ENCODE assay signal across 12 mouse cellular contexts in genomic region chr6:144042936-144043335, GRCm38 (mm10).
DNase-seq lines count a peak whose midpoint lies in the region; ATAC-seq lines count a peak whose summit lies in the region.
"Had no signal": no experiment of that assay in that cellular context is flagged by ENCODE, and none has a peak within 500 bp of the region (broad histone marks: within the 10 kb centered on the region; RNA-seq: fewer than 3 reads in every experiment).

No protein-coding gene starts in this region.

- no peak overlapping the region for H3K4me3 ChIP-seq in forebrain, embryonic 10.5 days
- no peak overlapping the region for H3K4me3 ChIP-seq in forebrain, embryonic 13.5 days
- no peak overlapping the region for H3K4me3 ChIP-seq in lung, embryonic 16.5 days (ENCODE audit: low read length)
- no peak overlapping the region for H3K4me3 ChIP-seq in embryonic facial prominence, embryonic 14.5 days (ENCODE audit: low read depth, low read length)
- H3K4me3 ChIP-seq in midbrain, embryonic 14.5 days (replicated peaks; ENCODE audit: low read depth, low read length), result no peak overlapping the region
- H3K4me3 ChIP-seq: embryonic facial prominence, embryonic 15.5 days; neural tube, embryonic 12.5 days had no signal

- DNase-seq in forebrain, embryonic 10.5 days (ENCODE audit: extremely low spot score, low spot score), result no peak
- no peak for DNase-seq in lung, postnatal 14 days
- DNase-seq in embryonic facial prominence, embryonic 14.5 days (ENCODE audit: low spot score), result peak; percentile 60
- DNase-seq in midbrain, embryonic 14.5 days, result peak; percentile 33
- DNase-seq in left cerebral cortex, adult 11 months (ENCODE audit: low spot score), result no peak
- DNase-seq in cerebellum, adult 11 months, result no peak
- DNase-seq: gastrocnemius, postnatal 10 days; thymus, adult 18-20 months had no signal

- peaks cover 7% of the 10 kb centered on the region; the same call in 1 of the 2 replicates for H3K27me3 ChIP-seq in forebrain, embryonic 10.5 days (ENCODE audit: poor library complexity, severe bottlenecking)
- no peaks in the 10 kb centered on the region for H3K27me3 ChIP-seq in forebrain, embryonic 13.5 days
- no peaks in the 10 kb centered on the region for H3K27me3 ChIP-seq in lung, embryonic 16.5 days (ENCODE audit: control insufficient read depth, insufficient read depth, low read depth, low read length)
- no peaks in the 10 kb centered on the region for H3K27me3 ChIP-seq in embryonic facial prominence, embryonic 14.5 days (replicated peaks; ENCODE audit: control insufficient read depth, insufficient read depth, low read length)
- H3K27me3 ChIP-seq in midbrain, embryonic 14.5 days (ENCODE audit: control insufficient read depth, insufficient read depth, low read length), result no peaks in the 10 kb centered on the region; the same call in none of the 2 replicates
- H3K27me3 ChIP-seq: embryonic facial prominence, embryonic 15.5 days; neural tube, embryonic 12.5 days had no signal

- WGBS in forebrain, embryonic 10.5 days, result 12% methylated on average over 5 of the region's 5 CpGs
- WGBS in forebrain, embryonic 13.5 days, result 11% methylated on average over 5 of the region's 5 CpGs
- WGBS in lung, embryonic 16.5 days, result 40% methylated on average over 5 of the region's 5 CpGs
- WGBS in embryonic facial prominence, embryonic 14.5 days, result 29% methylated on average over 5 of the region's 5 CpGs
- WGBS in midbrain, embryonic 14.5 days, result 11% methylated on average over 5 of the region's 5 CpGs

- peak overlapping the region; percentile 51 for H3K27ac ChIP-seq in forebrain, embryonic 10.5 days
- no peak overlapping the region for H3K27ac ChIP-seq in forebrain, embryonic 13.5 days
- H3K27ac ChIP-seq in lung, embryonic 16.5 days (ENCODE audit: low read length), result peak overlapping the region; percentile 75
- H3K27ac ChIP-seq in embryonic facial prominence, embryonic 14.5 days (replicated peaks; ENCODE audit: low read depth, low read length), result peak overlapping the region; percentile 11
- no peak overlapping the region for H3K27ac ChIP-seq in midbrain, embryonic 14.5 days (replicated peaks; ENCODE audit: low read depth, low read length)
- H3K27ac ChIP-seq: embryonic facial prominence, embryonic 15.5 days; neural tube, embryonic 12.5 days had no signal

- H3K36me3 ChIP-seq in forebrain, embryonic 10.5 days (replicated peaks), result peaks cover 8% of the 10 kb centered on the region
- H3K36me3 ChIP-seq in forebrain, embryonic 13.5 days (ENCODE audit: poor library complexity, severe bottlenecking), result no peaks in the 10 kb centered on the region
- H3K36me3 ChIP-seq in lung, embryonic 16.5 days (ENCODE audit: control insufficient read depth, insufficient read depth, low read length), result no peaks in the 10 kb centered on the region
- H3K36me3 ChIP-seq in embryonic facial prominence, embryonic 14.5 days (ENCODE audit: control insufficient read depth, insufficient read depth, low read length), result no peaks in the 10 kb centered on the region
- H3K36me3 ChIP-seq in midbrain, embryonic 14.5 days (ENCODE audit: control insufficient read depth, insufficient read depth, low read length), result no peaks in the 10 kb centered on the region
- H3K36me3 ChIP-seq: embryonic facial prominence, embryonic 15.5 days; neural tube, embryonic 12.5 days had no signal

- peaks cover 77% of the 10 kb centered on the region for H3K4me1 ChIP-seq in forebrain, embryonic 10.5 days
- H3K4me1 ChIP-seq in forebrain, embryonic 13.5 days, result peaks cover 76% of the 10 kb centered on the region
- H3K4me1 ChIP-seq in lung, embryonic 16.5 days (replicated peaks; ENCODE audit: control insufficient read depth, insufficient read depth, low read length), result peaks cover 26% of the 10 kb centered on the region
- peaks cover 17% of the 10 kb centered on the region for H3K4me1 ChIP-seq in embryonic facial prominence, embryonic 14.5 days (ENCODE audit: control insufficient read depth, insufficient read depth, low read length)
- H3K4me1 ChIP-seq in midbrain, embryonic 14.5 days (ENCODE audit: control insufficient read depth, insufficient read depth, low read length), result peaks cover 42% of the 10 kb centered on the region

- H3K9me3 ChIP-seq in forebrain, embryonic 10.5 days, result no peaks in the 10 kb centered on the region
- no peaks in the 10 kb centered on the region for H3K9me3 ChIP-seq in forebrain, embryonic 13.5 days (replicated peaks)
- no peaks in the 10 kb centered on the region for H3K9me3 ChIP-seq in lung, embryonic 16.5 days (ENCODE audit: control insufficient read depth, low read length)
- H3K9me3 ChIP-seq in embryonic facial prominence, embryonic 14.5 days (ENCODE audit: control insufficient read depth, low read length), result no peaks in the 10 kb centered on the region
- no peaks in the 10 kb centered on the region for H3K9me3 ChIP-seq in midbrain, embryonic 14.5 days (ENCODE audit: control insufficient read depth, low read length)
- H3K9me3 ChIP-seq: embryonic facial prominence, embryonic 15.5 days; neural tube, embryonic 12.5 days had no signal

- H3K4me2 ChIP-seq in forebrain, embryonic 13.5 days, result no peak overlapping the region
- 0 out of 2 replicates have a peak overlapping the region, but pooled peaks have one; percentile 14 for H3K4me2 ChIP-seq in lung, embryonic 16.5 days (ENCODE audit: low read depth, low read length)
- no peak overlapping the region for H3K4me2 ChIP-seq in embryonic facial prominence, embryonic 14.5 days (ENCODE audit: low read depth, low read length)
- H3K4me2 ChIP-seq in midbrain, embryonic 14.5 days (ENCODE audit: low read length), result no peak overlapping the region
- H3K4me2 ChIP-seq: embryonic facial prominence, embryonic 15.5 days; neural tube, embryonic 12.5 days had no signal

- no peak for ATAC-seq in forebrain, embryonic 13.5 days
- peak; percentile 37; the same call in 1 of the 2 replicates for ATAC-seq in lung, embryonic 16.5 days (ENCODE audit: low read depth)
- ATAC-seq in embryonic facial prominence, embryonic 14.5 days (ENCODE audit: low read depth), result no peak
- ATAC-seq in midbrain, embryonic 14.5 days (ENCODE audit: low FRiP score, low TSS enrichment), result no peak

- H3K9ac ChIP-seq in forebrain, embryonic 13.5 days, result no peak overlapping the region
- no peak overlapping the region for H3K9ac ChIP-seq in lung, embryonic 16.5 days (ENCODE audit: low read length)
- no peak overlapping the region for H3K9ac ChIP-seq in embryonic facial prominence, embryonic 14.5 days (ENCODE audit: low read depth, low read length)
- no peak overlapping the region for H3K9ac ChIP-seq in midbrain, embryonic 14.5 days (replicated peaks; ENCODE audit: low read length)
- H3K9ac ChIP-seq: embryonic facial prominence, embryonic 15.5 days; neural tube, embryonic 12.5 days had no signal

Comparison
In these comparisons a context has a peak if more than half of its experiments do, and no peak if none do; other contexts are left out.
1. H3K27ac ChIP-seq: peak in forebrain, embryonic 10.5 days (single experiment), lung, embryonic 16.5 days (single experiment) and embryonic facial prominence, embryonic 14.5 days (single experiment); none in forebrain, embryonic 13.5 days (single experiment) and midbrain, embryonic 14.5 days (single experiment).
2. DNase-seq: peak in embryonic facial prominence, embryonic 14.5 days (single experiment) and midbrain, embryonic 14.5 days (single experiment); none in forebrain, embryonic 10.5 days (single experiment), lung, postnatal 14 days (single experiment), left cerebral cortex, adult 11 months (single experiment) and cerebellum, adult 11 months (single experiment).